Mouse (Mus musculus) small intestine, adult 2 months (tissue): ENCODE results near the gene Rapgef4.

Experiments used
- CTCF ChIP-seq: fragments of 200-500 bp; IDR thresholded peaks from 2 replicates; pipeline ENCODE4 v1.5.1; 2012; ENCODE audit warnings: low read depth, mild to moderate bottlenecking, control low read depth, inconsistent platforms, low read length, moderate library complexity, mixed read lengths; ENCODE audit not compliant: insufficient replicate concordance, insufficient read length; ENCODE audit errors: extremely low read depth
- POLR2A ChIP-seq: fragments of 200-500 bp; IDR thresholded peaks from 2 replicates; pipeline ENCODE4 v1.6.1; 2012; ENCODE audit warnings: low read depth, mild to moderate bottlenecking, control low read depth, inconsistent platforms, low read length, moderate library complexity

DNA sequence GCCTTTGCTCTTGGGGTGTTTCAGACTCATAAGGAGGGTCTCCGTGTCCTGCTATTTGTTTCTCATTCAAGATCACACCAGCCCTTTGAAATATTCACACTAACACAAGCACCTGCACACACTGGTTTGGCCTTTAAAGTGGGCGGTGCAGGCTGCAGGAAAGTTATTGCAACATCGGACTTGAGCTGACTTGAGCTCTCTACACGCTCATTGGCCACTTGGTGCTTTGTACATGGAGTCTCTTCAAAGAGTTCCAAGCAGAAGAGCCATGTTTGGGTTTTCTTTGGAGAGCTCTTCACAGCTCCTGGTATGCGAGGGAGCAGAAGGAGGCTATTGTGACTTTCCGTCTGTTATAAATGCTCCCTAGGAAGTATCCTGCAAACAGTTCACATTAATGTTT lies 139.2 kb downstream of the Rapgef4 start:
- TF ChIP-seq CTCF (no peak), POLR2A (no peak)
